Mouse (Mus musculus): Measurements from ENCODE around the gene Dync1i1.
"Not testable (repeated sequence)": the region's sequence is repeated elsewhere in the genome, so short reads cannot be mapped to it uniquely, and the experiment has no call there.

Dync1i1 gene

DNA sequence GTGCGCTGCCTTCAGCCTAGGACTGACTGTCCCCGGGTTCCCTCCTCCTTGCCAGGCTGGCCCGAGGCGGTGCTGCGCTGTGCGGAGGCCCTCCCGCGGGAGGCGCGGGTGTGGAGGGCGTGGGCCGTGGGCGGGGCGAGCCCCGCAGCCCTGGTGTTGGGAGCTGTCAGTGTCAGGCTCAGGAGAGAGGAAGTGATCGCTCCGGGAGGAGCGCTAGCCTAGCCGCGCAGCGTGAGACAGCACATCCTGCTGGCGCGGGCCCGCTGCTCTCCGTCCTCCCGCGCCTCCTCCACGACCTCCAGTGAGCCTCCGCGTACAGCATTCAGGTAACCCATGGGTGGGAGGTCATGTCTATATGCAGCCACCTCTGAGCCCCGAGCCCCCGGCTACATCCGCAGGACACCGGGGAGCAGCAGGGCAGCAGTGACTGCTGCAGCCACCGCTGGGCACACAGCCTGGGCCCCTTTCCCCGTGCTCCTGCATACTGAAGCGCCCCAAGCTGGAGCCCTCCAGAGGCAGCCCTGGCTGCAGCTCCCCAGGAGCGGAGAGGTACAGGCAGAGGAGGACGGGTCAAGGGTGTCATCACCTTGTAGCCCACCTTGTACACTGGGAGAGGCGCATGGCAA is at the start of gene Dync1i1:
Gene Dync1i1, plus strand, starts transcription at position 29 of the 626 bp plus-strand sequence.
- peak; percentile 73 to 80 for DNase-seq (ENCODE audit: low spot score in 2 of 2)

DNA sequence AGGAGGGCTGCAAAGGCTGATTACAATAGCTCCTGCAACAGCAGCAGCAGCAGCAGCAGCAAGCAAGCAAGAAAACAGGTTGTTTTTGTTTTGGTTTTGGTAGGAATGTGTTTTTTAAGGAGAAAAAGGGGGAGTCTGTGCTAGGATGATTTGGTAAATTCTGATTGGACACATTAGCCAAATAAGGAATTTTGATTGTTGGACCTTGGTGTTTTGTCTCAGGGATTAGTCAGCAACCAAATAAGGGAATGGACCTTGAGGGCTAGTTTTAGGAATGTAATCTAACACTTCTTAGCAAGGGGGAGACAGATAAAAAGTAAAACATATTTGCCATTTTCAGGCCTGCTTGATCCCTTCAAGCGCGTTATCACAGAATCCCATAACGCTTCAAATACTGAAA is 45.7 kb upstream of the Dync1i1 start:
- DNase-seq (ENCODE audit: low spot score in 2 of 2), result no peak

DNA sequence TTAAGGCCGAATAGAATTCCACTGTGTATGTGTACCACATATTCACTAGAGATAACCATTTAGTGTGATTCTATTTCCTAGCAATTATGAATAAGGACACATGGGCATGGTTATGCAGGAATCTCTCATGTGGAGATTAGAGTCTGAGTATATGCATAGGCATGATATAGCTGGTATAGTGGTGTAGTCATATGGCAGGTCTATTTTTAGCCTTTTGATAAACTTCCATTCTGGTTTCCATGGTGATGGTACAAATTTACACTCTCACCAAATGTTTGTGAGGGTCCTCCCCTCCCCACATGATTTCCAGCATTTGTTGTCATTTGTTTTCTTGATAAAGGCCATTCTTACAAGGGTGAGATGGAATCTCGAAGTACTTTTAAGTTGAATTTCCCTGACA is 23.6 kb upstream of the Dync1i1 start:
- no peak for DNase-seq (ENCODE audit: low spot score in 2 of 2)

GRCm38 (mm10) chr6:5707894-5708293 is 17.5 kb upstream of the Dync1i1 start:
- not testable (repeated sequence) for DNase-seq (ENCODE audit: low spot score in 2 of 2)

- DNase-seq (ENCODE audit: low spot score in 2 of 2), result no peak
Measured at GRCm38 (mm10) chr6:5710063-5710605, 15.3 kb upstream of the Dync1i1 start.

DNA sequence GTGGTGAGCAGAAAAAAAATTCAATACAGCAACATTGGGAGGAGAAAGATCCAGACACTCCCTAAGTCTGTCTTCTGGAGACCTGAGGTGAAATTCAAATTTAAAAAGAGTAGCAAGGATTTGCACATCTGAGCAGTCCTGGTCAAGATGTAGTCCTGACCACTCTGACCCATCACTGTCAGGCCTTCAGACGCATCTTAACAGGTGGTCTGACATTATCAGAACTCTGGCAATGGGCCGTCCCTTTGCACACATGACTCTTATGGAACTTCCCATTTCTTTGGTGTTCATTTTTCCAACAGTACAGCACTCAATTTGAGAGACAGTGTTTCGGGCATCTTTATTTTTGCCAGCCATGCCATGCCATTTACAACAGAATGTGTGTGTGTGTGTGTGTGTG is 12.8 kb upstream of the Dync1i1 start:
- no peak for DNase-seq (ENCODE audit: low spot score in 2 of 2)

DNA sequence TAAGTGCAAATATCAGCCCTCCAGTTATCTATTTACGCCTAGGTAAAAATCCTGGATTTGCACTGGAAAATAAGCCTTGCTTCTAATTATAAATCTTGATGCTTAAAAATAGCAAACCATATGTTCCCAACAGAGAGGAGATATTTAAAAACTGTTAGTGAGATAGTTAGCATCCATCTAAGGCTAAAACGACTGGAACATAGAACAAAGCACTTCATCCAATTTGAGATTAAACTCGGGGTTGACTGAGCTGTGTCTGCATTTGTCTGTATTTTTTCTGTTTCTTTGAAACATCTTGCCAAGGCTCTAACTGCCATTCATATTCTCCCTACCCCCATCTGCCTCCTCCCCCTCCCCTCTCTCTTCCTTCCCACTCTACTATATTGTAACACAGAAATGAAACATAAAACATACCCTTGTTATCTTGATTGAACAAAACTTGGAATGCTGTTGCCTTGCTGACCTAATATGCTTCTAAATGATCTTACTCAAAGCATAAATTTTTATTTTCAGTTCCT is 10.3 kb upstream of the Dync1i1 start:
- no peak for DNase-seq (ENCODE audit: low spot score in 2 of 2)

GRCm38 (mm10) chr6:5718955-5719354 is 6.5 kb upstream of the Dync1i1 start:
- DNase-seq (ENCODE audit: low spot score in 2 of 2), result no peak

DNA sequence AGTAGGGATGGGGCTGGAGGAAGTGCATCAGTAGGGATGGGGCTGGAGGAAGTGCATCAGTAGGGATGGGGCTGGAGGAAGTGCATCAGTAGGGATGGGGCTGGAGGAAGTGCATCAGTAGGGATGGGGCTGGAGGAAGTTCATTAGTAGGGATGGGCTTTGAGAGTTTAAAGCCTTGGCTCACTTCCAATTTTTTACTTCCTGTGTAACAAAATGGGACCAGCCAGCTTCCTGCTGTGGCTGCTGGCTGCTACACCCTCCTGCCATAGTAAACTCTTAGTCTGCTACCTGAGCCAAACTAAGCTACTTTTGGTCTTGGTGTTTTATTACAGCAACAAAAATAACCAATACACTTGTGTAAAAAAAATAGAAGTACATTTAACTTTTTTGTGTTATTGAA is 4.7 kb upstream of the Dync1i1 start:
- DNase-seq (ENCODE audit: low spot score in 2 of 2), result not testable (repeated sequence)

DNA sequence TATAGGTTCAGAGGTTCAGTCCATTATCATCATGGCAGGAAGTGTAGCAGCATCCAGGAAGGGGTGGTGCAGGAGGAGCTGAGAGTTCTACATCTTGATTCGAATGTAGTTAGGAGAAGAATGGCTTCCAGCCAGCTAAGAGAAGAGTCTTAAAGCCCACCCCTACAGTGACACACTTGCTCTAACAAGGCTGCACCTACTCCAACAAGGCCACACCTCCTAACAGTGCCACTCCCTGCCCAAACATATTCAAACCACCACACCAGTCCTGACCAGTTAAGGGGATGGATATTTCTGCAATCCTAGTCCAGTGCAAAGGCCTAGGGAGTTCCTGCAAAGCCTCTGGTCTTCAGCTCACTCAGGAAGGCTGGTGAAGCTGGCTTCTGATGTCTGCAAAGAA is 1.5 kb upstream of the Dync1i1 start:
- no peak for DNase-seq (ENCODE audit: low spot score in 2 of 2)

- peak; percentile 41 to 51 for DNase-seq (ENCODE audit: low spot score in 2 of 2)
Measured at GRCm38 (mm10) chr6:5726237-5726670, 815 bp downstream of the Dync1i1 start.

GRCm38 (mm10) chr6:5733217-5733616 is 7.8 kb downstream of the Dync1i1 start:
- DNase-seq (ENCODE audit: low spot score in 2 of 2), result no peak

DNA sequence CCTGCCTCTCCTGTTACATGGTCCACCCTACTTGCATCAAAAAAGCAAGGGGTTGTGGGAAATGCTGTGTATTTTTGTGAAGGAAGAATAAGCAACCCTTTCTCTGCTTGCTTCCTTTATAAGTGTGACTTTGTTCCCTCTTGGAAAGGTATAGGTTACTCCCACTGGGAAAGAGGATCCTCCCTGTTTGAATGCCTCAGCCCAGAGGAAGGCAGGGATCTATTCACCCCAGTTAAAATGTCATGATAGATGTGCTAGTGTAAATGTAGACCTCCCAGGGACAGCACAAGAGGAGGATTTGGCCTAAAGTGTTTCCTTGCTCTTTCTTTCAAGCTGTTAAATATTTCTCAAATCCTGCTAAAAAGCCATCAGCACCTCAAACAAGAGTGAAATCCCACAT is 9.0 kb downstream of the Dync1i1 start:
- DNase-seq (ENCODE audit: low spot score in 2 of 2), result no peak

DNA sequence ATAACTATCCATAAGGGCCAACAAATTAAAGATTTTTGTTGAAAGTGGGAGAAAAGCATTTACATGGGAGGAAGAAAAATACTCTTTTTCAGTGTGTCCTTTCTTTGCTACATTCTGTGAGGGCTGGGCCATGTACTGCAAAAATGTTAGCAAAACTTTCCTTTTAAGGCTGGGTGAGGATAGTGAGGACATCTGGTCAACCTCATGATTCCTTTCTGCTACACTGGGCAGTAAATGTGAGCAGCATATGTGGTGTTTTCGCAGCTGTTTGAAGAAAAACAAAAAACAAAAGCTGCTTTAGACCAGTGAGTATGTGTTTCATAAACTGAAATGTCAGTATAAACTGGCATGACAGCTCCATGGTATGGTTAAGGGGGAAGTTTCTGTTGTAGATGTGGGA is 9.4 kb downstream of the Dync1i1 start:
- no peak for DNase-seq (ENCODE audit: low spot score in 2 of 2)

GRCm38 (mm10) chr6:5739711-5740110 is 14.3 kb downstream of the Dync1i1 start:
- DNase-seq (ENCODE audit: low spot score in 2 of 2), result no peak

DNA sequence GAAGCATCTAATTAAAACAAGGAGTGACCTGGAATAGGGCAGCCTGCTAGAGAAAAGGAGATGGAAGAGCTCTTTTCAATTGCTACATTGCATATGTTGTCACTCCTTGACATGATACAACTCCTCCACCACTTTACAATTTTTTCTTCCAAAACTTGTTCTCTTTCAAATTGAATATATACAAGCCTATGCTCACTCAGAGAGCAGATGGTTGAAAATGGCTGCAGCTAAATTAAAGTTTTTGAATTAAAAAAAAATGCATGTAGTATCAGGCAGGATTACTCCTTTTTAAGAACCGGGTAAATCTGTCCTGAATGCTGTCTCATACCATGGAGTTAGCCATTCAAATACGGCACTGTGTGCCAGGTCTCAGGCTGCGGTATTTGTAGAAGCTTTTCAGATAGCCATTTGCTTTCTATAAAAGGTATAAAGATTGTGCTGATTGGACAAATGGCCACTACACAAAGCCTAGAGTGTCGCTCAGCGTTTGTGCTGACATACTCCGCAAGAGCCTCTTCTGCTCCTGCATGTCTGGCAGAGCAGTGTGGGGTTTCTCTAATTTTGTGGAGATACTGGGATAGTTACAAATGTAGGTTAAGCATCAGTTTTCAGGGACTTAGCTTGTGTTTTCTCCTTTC is 16.1 kb downstream of the Dync1i1 start:
- DNase-seq (ENCODE audit: low spot score in 2 of 2), result peak in 1 of 2 experiments; percentile 12

GRCm38 (mm10) chr6:5750079-5750711 is 24.8 kb downstream of the Dync1i1 start:
- no peak for DNase-seq (ENCODE audit: low spot score in 2 of 2)

GRCm38 (mm10) chr6:5752128-5752527 is 26.7 kb downstream of the Dync1i1 start:
- peak; percentile 67 to 71 for DNase-seq (ENCODE audit: low spot score in 2 of 2)

DNA sequence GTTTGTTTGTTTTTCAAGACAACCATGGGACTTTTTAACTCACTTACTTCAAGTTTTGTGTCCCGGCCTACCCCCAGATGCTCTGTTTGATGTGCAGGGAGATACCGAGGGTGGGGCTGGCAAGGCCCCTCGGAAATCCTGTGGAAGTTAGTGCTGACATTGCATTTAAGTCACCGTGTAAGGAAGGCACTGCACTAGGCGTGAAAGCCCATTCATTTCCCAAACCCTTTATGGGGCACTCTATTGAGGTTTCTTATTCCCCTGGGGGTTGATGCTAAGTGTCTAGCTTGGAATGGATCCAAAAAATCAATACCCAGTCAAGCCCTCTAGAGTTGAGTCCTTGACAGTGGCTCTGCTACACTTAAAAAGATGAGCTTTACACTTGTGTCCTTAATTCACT is 27.2 kb downstream of the Dync1i1 start:
- no peak for DNase-seq (ENCODE audit: low spot score in 2 of 2)

DNA sequence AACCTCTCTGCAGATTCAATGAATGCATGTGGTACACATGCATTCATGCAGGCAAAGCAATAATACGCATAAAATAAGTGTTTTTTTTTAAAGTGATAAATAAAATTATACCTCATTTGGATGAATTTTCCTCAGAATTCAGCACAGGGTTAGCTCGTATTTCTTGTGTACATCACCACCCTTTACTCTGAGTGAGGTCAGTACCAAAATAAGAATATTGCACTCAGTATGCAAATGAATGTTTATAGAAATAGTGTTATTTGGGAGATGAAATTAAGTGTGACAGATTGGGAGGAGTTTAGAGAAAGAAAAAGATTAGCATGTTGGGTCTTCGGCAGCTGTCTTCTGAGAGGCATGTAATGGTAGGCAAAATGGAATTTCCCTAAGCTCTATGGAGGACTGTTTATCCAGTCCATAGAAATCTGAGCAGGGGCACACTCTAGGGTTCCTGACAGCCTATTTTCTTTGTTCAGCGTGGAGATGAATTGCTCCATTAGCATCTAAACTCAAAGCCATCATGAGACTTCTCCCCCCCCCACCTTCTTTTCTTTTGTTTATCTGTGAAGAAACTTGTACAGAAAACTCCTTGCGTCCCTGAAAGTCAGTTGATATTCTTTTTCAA is 31.2 kb downstream of the Dync1i1 start:
- DNase-seq (ENCODE audit: low spot score in 2 of 2), result no peak

GRCm38 (mm10) chr6:5762943-5763342 is 37.5 kb downstream of the Dync1i1 start:
- no peak for DNase-seq (ENCODE audit: low spot score in 2 of 2)

- DNase-seq (ENCODE audit: low spot score in 2 of 2), result no peak
Measured at GRCm38 (mm10) chr6:5768576-5768975, 43.1 kb downstream of the Dync1i1 start.
